Mouse (Mus musculus): Measurements from ENCODE around the gene Tmbim1. TPM values are rescaled to one million over a fixed set of nuclear protein-coding genes. Genes with fewer than 3 reads are reported as not detected.

The Tmbim1 gene
- polyA plus RNA-seq, 1 experiment = 46.0 TPM

DNA sequence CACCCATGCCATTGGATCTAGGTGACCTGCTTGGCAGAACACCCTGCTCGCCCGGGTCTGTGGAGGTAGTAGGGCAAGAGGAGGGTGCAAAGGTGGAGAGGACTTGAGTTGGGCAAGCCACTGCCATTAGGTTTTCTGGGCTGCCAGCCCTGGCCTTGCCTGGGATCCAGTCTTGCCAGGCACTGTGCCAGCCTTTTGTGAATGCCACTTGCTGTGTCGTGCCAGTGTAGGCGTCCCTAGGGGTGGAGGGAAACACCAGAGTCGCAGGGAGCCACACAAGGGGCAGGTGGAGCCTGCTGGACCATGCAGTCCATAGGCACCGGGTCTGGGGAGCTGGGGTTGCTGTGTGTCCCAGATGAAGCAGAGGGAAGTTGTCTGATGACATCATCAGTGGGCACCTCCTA, 34.9 kb upstream of the Tmbim1 start:
- no peak for TF ChIP-seq POLR2A (IDR thresholded peaks at IDR 0.05; ENCODE audit: extremely low read depth, insufficient read depth, low read length)
- no peak for TF ChIP-seq CTCF (IDR thresholded peaks at IDR 0.05; ENCODE audit: extremely low read depth, insufficient read depth, low read length)
- H3K4me3 ChIP-seq (ENCODE audit: insufficient read depth, low read length) = no peak overlapping the region
- H3K4me1 ChIP-seq (ENCODE audit: control insufficient read depth, insufficient read depth, low read length) = peaks cover 8% of the 10 kb centered on the region
- H3K27ac ChIP-seq (ENCODE audit: insufficient read depth, low read length) = no peak overlapping the region

- no peak for TF ChIP-seq CTCF (IDR thresholded peaks at IDR 0.05; ENCODE audit: extremely low read depth, insufficient read depth, low read length)
- no peak for TF ChIP-seq POLR2A (IDR thresholded peaks at IDR 0.05; ENCODE audit: extremely low read depth, insufficient read depth, low read length)
- H3K27ac ChIP-seq (ENCODE audit: insufficient read depth, low read length) = no peak overlapping the region
- H3K4me3 ChIP-seq (ENCODE audit: insufficient read depth, low read length) = no peak overlapping the region
- peaks cover 10% of the 10 kb centered on the region for H3K4me1 ChIP-seq (ENCODE audit: control insufficient read depth, insufficient read depth, low read length)
Measured at GRCm38 (mm10) chr1:74339917-74340316, 34.5 kb upstream of the Tmbim1 start.

- Histone ChIP-seq H3K4me1 (ENCODE audit: control insufficient read depth, insufficient read depth, low read length) (peaks cover 10% of the 10 kb centered on the region), H3K4me3 (ENCODE audit: insufficient read depth, low read length) (no peak overlapping the region), H3K27ac (ENCODE audit: insufficient read depth, low read length) (no peak overlapping the region)
- TF ChIP-seq CTCF (IDR thresholded peaks at IDR 0.05; ENCODE audit: extremely low read depth, insufficient read depth, low read length) = no peak
- no peak for TF ChIP-seq POLR2A (IDR thresholded peaks at IDR 0.05; ENCODE audit: extremely low read depth, insufficient read depth, low read length)
Measured at GRCm38 (mm10) chr1:74338626-74339025, 33.2 kb upstream of the Tmbim1 start.

GRCm38 (mm10) chr1:74338013-74338412, 32.6 kb upstream of the Tmbim1 start:
- TF ChIP-seq POLR2A (IDR thresholded peaks at IDR 0.05; ENCODE audit: extremely low read depth, insufficient read depth, low read length) = no peak
- TF ChIP-seq CTCF (IDR thresholded peaks at IDR 0.05; ENCODE audit: extremely low read depth, insufficient read depth, low read length) = no peak
- peaks cover 12% of the 10 kb centered on the region for H3K4me1 ChIP-seq (ENCODE audit: control insufficient read depth, insufficient read depth, low read length)
- no peak overlapping the region for H3K27ac ChIP-seq (ENCODE audit: insufficient read depth, low read length)
- H3K4me3 ChIP-seq (ENCODE audit: insufficient read depth, low read length) = no peak overlapping the region

DNA sequence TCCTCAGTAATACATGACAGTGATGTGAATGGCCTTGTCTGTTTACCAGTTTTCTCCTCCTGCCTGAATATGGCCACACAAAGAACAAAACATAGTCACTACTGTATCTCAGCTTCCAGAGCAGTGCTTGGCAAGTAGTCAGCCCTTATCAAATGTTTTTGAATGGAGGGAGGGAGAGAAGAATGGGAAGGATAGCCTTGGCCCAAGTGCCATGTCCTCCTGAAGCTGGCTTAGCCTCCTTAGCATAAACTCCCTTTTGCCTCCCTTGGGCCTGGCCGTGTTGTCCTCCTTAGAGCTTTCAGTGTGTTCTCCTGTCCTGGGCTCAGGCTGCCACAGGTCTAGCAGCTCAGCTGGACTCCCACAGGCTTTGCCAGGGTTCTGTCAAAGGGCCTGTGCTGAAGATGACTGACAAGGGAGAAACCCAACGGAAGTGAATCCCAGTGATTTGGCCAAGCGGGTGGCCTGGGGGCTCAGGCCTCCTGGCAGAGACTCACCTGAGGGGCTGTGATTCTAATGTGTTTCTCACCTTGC, 31.9 kb upstream of the Tmbim1 start:
- H3K4me1 ChIP-seq (ENCODE audit: control insufficient read depth, insufficient read depth, low read length) = peaks cover 12% of the 10 kb centered on the region
- H3K4me3 ChIP-seq (ENCODE audit: insufficient read depth, low read length) = no peak overlapping the region
- TF ChIP-seq CTCF (IDR thresholded peaks at IDR 0.05; ENCODE audit: extremely low read depth, insufficient read depth, low read length) = no peak
- TF ChIP-seq POLR2A (IDR thresholded peaks at IDR 0.05; ENCODE audit: extremely low read depth, insufficient read depth, low read length) = no peak
- no peak overlapping the region for H3K27ac ChIP-seq (ENCODE audit: insufficient read depth, low read length)

GRCm38 (mm10) chr1:74335436-74336170, 30.2 kb upstream of the Tmbim1 start:
- peaks cover 9% of the 10 kb centered on the region; the same call in 1 of the 2 replicates for H3K4me1 ChIP-seq (ENCODE audit: control insufficient read depth, insufficient read depth, low read length)
- H3K4me3 ChIP-seq (ENCODE audit: insufficient read depth, low read length) = no peak overlapping the region
- no peak overlapping the region for H3K27ac ChIP-seq (ENCODE audit: insufficient read depth, low read length)
- no peak for TF ChIP-seq CTCF (IDR thresholded peaks at IDR 0.05; ENCODE audit: extremely low read depth, insufficient read depth, low read length)
- TF ChIP-seq POLR2A (IDR thresholded peaks at IDR 0.05; ENCODE audit: extremely low read depth, insufficient read depth, low read length) = no peak

- Histone ChIP-seq H3K4me1 (ENCODE audit: control insufficient read depth, insufficient read depth, low read length) (peaks cover 6% of the 10 kb centered on the region; the same call in 1 of the 2 replicates), H3K27ac (ENCODE audit: insufficient read depth, low read length) (no peak overlapping the region), H3K4me3 (ENCODE audit: insufficient read depth, low read length) (no peak overlapping the region)
- TF ChIP-seq POLR2A (IDR thresholded peaks at IDR 0.05; ENCODE audit: extremely low read depth, insufficient read depth, low read length) (no peak), CTCF (IDR thresholded peaks at IDR 0.05; ENCODE audit: extremely low read depth, insufficient read depth, low read length) (no peak)
Measured at GRCm38 (mm10) chr1:74335033-74335432, 29.6 kb upstream of the Tmbim1 start.

DNA sequence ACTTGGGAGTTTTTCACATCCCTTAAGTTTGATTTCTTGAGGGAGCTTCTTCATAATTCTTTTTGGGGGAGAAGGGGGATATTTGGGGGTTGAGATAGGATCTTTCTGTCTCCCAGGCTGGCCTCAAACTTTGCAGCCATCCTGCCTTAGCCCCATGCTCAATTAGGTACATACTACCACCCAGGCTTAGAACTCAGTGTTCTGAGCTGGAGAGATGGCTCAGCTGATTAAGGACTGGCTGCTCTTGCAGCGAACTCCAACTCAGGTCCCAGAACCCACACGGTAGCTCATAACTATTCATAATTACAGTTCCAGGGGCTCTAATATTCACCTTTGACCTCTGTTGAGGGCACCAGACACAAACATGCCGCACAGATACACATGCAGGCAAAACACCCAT, 29.2 kb upstream of the Tmbim1 start:
- Histone ChIP-seq H3K4me3 (ENCODE audit: insufficient read depth, low read length) (no peak overlapping the region), H3K4me1 (ENCODE audit: control insufficient read depth, insufficient read depth, low read length) (peaks cover 5% of the 10 kb centered on the region; the same call in 1 of the 2 replicates), H3K27ac (ENCODE audit: insufficient read depth, low read length) (no peak overlapping the region)
- TF ChIP-seq POLR2A (IDR thresholded peaks at IDR 0.05; ENCODE audit: extremely low read depth, insufficient read depth, low read length) (no peak), CTCF (IDR thresholded peaks at IDR 0.05; ENCODE audit: extremely low read depth, insufficient read depth, low read length) (no peak)

- TF ChIP-seq CTCF (IDR thresholded peaks at IDR 0.05; ENCODE audit: extremely low read depth, insufficient read depth, low read length) = no peak
- no peak for TF ChIP-seq POLR2A (IDR thresholded peaks at IDR 0.05; ENCODE audit: extremely low read depth, insufficient read depth, low read length)
- Histone ChIP-seq H3K4me1 (ENCODE audit: control insufficient read depth, insufficient read depth, low read length) (peaks cover 5% of the 10 kb centered on the region; the same call in 1 of the 2 replicates), H3K27ac (ENCODE audit: insufficient read depth, low read length) (peak overlapping the region; percentile 60), H3K4me3 (ENCODE audit: insufficient read depth, low read length) (peak overlapping the region; percentile 57)
Measured at GRCm38 (mm10) chr1:74332930-74333329, 27.5 kb upstream of the Tmbim1 start.

DNA sequence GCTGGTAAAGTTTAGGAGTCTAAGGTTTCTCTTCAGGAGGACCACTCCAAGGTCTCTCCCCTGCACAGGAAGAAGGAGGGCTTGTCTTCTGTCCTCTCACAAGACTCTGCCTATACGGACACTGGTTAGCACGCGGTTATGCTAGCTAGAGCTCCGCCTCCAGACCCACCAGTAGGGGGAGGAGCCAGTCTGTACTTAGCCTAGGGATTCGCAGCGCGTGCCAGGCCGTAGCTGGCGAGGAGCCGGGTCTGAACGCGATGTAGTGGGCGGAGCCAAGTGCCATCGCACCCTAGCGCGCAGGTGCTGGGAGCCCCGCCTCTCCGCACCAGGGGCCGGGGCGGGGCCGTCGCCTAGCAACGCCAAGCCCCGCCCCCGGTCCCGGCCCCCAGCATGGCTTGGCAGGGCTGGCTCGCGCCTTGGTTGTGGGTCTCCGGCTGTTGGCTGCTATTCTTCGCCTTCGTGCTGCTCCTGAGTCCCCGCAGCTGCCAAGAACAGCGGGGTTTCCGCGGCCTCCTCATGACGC, 26.9 kb upstream of the Tmbim1 start:
- peaks cover 5% of the 10 kb centered on the region; the same call in 1 of the 2 replicates for H3K4me1 ChIP-seq (ENCODE audit: control insufficient read depth, insufficient read depth, low read length)
- peak overlapping the region; percentile 60 for H3K27ac ChIP-seq (ENCODE audit: insufficient read depth, low read length)
- TF ChIP-seq CTCF (IDR thresholded peaks at IDR 0.05; ENCODE audit: extremely low read depth, insufficient read depth, low read length) = no peak
- 0 out of 2 replicates have a peak, but pooled peaks have one; percentile 43 for TF ChIP-seq POLR2A (IDR thresholded peaks at IDR 0.05; ENCODE audit: extremely low read depth, insufficient read depth, low read length)
- H3K4me3 ChIP-seq (ENCODE audit: insufficient read depth, low read length) = peak overlapping the region; percentile 57
